Mouse (Mus musculus): ENCODE results near the gene Gm5640.
"Not testable (repeated sequence)": the region's sequence is repeated elsewhere in the genome, so short reads cannot be mapped to it uniquely, and the experiment has no call there.

Gm5640 gene

GRCm38 (mm10) chrX:74645466-74646323 lies at the start of gene Gm5640:
Gene Gm5640 (minus strand): TSS chrX:74645635.
- not testable (repeated sequence) for DNase-seq

GRCm38 (mm10) chrX:74646393-74646792 lies 958 bp upstream of the Gm5640 start:
- not testable (repeated sequence) for DNase-seq

GRCm38 (mm10) chrX:74592379-74592778 lies 53.1 kb downstream of the Gm5640 start, which contains the start of gene Olfr1325:
Gene Olfr1325 (plus strand): TSS chrX:74592679.
- no peak for DNase-seq

Data from thymus, postnatal 14 days (tissue).